Mouse (Mus musculus) kidney, adult 8-10 months (tissue): ENCODE data around the gene Dusp22.

Source experiments
- DNase-seq, 2 experiments: peaks; one replicate each; pipeline ENCODE4 v3.0.0; 2022

Gene Dusp22

GRCm38 (mm10) chr13:30722601-30723000 is 62.8 kb downstream of the Dusp22 start:
- no peak for DNase-seq

- DNase-seq, result no peak
Measured at GRCm38 (mm10) chr13:30723258-30723657, 63.5 kb downstream of the Dusp22 start.

GRCm38 (mm10) chr13:30723858-30724257 is 64.1 kb downstream of the Dusp22 start:
- no peak for DNase-seq

- DNase-seq, result no peak
Measured at GRCm38 (mm10) chr13:30724691-30725271, 65.0 kb downstream of the Dusp22 start.

- DNase-seq, result no peak
Measured at GRCm38 (mm10) chr13:30726879-30727278, 67.1 kb downstream of the Dusp22 start.

- no peak for DNase-seq
Measured at GRCm38 (mm10) chr13:30728155-30728554, 68.4 kb downstream of the Dusp22 start.

- DNase-seq, result peak in 1 of 2 experiments; percentile 58
Measured at GRCm38 (mm10) chr13:30729245-30729644, 69.4 kb downstream of the Dusp22 start.

- DNase-seq, result no peak
Measured at GRCm38 (mm10) chr13:30730104-30730793, 70.5 kb downstream of the Dusp22 start.

- no peak for DNase-seq
Measured at GRCm38 (mm10) chr13:30732709-30733445, 73.1 kb downstream of the Dusp22 start.

- DNase-seq, result no peak
Measured at GRCm38 (mm10) chr13:30736721-30737120, 76.9 kb downstream of the Dusp22 start.

- DNase-seq, result no peak
Measured at GRCm38 (mm10) chr13:30737257-30737656, 77.5 kb downstream of the Dusp22 start.

- no peak for DNase-seq
Measured at GRCm38 (mm10) chr13:30738310-30738840, 78.6 kb downstream of the Dusp22 start.

GRCm38 (mm10) chr13:30741172-30741571 is 81.4 kb downstream of the Dusp22 start:
- no peak for DNase-seq

- no peak for DNase-seq
Measured at GRCm38 (mm10) chr13:30742411-30742970, 82.7 kb downstream of the Dusp22 start.

GRCm38 (mm10) chr13:30745121-30745520 is 85.3 kb downstream of the Dusp22 start:
- no peak for DNase-seq

GRCm38 (mm10) chr13:30747068-30747467 is 87.3 kb downstream of the Dusp22 start:
- no peak for DNase-seq

- DNase-seq, result no peak
Measured at GRCm38 (mm10) chr13:30747504-30747903, 87.7 kb downstream of the Dusp22 start.

GRCm38 (mm10) chr13:30748321-30748720 is 88.5 kb downstream of the Dusp22 start:
- DNase-seq, result no peak

GRCm38 (mm10) chr13:30749021-30749556 is 89.3 kb downstream of the Dusp22 start, which contains the start of gene Irf4:
Gene Irf4, plus strand, starts transcription at chr13:30749226.
- peak; percentile 24 to 58 for DNase-seq

GRCm38 (mm10) chr13:30749557-30750141 is 89.8 kb downstream of the Dusp22 start:
- DNase-seq, result peak in 1 of 2 experiments; percentile 14

GRCm38 (mm10) chr13:30750461-30751303 is 90.9 kb downstream of the Dusp22 start:
- DNase-seq, result no peak

- no peak for DNase-seq
Measured at GRCm38 (mm10) chr13:30751304-30751580, 91.4 kb downstream of the Dusp22 start.
